Mouse (Mus musculus): ENCODE data around the gene Xbp1. TPM values are rescaled to one million over a fixed set of nuclear protein-coding genes. Genes with fewer than 3 reads are reported as not detected.

Gene Xbp1
- total RNA-seq, 2 experiments from 2014 or later = 68.5 to 76.6 TPM

DNA sequence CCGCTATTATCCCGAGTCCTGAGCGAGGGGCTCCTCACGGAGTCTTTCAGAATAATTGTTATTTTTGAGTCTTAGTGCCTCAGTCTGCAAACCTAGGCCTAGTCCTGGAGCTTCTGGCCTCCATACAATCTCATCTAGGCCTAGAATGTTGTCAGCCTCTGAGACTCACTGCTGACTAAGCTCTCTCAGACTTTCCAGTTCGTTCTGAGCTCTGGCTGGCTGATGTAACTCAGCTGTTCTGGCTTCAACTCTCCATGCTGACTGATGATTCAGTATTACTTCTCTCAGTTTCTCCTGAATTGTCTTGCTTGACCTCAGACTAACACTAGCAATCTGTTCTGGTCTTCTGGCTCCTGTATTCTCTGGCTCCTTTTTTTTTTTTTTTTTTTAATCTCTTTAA is 31.0 kb downstream of the Xbp1 start:
- DNase-seq (ENCODE audit: extremely low spot score in 1 of 2, low spot score in 2 of 2) = no peak
- intact Hi-C loops (cut with DNase I) = no loop called here

DNA sequence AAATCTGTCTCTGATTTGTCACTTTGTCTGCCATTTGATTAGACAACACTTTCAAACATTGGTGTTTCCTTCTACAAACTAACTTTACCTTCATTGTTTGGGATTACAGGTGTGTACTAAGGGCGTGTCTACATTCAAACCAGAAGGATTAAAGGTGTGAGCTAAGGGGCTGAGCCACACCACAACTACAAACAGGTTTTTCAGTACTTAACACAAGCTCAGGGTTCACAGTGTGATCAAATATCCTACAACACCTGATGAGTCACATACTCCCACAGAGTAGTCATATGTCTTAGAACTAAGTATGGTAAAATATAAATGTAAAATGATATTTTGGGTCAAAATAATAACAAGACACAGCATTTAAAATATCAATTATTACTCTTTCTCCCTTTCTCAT is 31.5 kb downstream of the Xbp1 start:
- intact Hi-C loops (cut with DNase I) = no loop called here
- DNase-seq (ENCODE audit: extremely low spot score in 1 of 2, low spot score in 2 of 2) = no peak

DNA sequence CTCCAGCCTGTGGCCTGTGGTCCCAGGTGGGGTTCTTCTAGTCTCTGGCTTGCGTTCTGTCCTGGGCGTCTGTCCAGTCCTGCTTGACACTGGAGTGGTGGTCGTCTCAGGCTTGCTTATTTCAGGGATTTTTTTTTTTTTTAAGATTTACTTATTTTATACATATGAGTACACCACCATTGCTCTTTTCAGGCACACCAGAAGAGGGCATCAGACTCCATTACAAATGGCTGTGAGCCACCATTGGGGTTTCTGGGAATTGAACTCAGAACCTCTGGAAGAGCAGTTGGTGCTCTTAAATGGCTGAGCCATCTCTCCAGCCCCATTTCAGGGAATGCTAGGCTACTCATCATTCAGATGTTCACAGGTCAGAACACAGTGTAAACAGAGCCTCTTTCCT is 39.8 kb downstream of the Xbp1 start:
- DNase-seq (ENCODE audit: extremely low spot score in 1 of 2, low spot score in 2 of 2) = peak in 1 of 2 experiments; percentile 26
- intact Hi-C loops (cut with DNase I) = no loop called here

DNA sequence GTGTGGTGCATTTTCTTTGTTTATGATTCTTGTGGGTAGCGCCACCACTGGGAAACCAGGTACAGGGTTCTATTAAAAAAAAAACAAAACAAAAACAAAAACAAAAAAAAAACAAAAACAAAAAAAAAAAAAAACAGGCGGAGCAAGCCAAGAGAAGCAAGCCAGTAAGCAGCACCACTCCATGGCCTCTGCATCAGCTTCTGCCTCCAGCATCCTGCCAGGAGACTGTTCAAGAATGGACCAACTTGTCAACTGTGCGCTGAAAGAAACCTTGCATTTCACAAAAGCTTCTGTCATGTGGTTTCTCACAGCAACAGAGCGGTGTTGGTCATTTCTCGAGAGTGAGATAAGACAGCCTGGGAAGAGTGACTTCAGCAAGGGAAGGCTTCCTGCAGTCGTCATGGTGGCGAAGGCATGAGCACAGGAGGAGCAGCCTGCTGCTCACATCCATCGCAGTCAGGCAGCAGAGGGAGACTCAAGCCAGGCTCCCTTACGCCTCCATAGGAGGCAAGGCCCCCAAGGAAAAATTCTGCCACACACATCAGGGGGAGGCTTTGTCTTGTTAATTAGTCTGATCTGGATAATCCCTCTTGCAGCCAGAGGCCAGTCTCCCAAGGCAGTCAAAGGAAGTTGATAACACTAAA is 42.3 kb downstream of the Xbp1 start:
- peak in 1 of 2 experiments; percentile 26 for DNase-seq (ENCODE audit: extremely low spot score in 1 of 2, low spot score in 2 of 2)
- intact Hi-C loops (cut with DNase I) = no loop called here

DNA sequence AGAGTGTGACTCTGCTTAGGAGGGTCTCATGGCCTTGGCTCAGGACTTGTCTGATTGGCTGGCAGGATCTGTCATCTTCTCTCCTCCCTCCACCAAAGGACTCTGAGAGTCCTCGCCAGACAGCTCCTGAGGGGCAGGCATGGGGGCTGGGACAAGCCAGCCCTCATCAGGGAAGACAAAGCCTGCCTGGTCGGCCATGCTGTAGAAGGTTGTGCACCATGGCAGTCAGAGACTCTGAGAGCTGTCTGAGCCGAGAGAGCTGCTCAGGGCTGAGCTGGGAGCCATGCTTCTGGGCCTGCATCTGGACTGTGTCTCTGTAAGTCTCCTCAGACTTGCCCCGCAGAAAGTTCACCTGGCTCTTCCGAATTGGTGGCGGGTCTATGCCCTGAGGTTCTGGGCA is 43.4 kb downstream of the Xbp1 start:
- intact Hi-C loops (cut with DNase I) = no loop called here

DNA sequence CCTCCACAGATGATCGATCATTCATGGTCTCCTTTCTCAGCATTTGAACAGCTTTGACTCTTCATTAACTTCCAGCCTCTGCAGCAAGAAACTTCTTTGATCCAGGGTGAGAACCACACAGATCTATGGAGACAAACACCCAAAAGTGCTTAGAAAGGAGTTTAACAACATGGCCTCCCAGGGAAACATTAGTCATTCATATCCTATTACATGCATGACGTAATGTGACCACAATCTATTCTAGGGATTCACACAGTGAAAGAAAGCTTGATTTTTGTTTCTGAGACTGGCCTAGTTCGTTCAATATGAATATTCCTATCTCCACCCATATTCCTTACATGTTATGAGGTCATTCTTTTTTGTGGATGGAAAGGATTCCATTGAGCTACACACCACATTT is 45.1 kb downstream of the Xbp1 start:
- intact Hi-C loops (cut with DNase I) = no loop called here
- no peak for DNase-seq (ENCODE audit: extremely low spot score in 1 of 2, low spot score in 2 of 2)

More for the DNA sequence above, 43.4 kb downstream of the Xbp1 start:
- no peak for DNase-seq (ENCODE audit: extremely low spot score in 1 of 2, low spot score in 2 of 2)

DNA sequence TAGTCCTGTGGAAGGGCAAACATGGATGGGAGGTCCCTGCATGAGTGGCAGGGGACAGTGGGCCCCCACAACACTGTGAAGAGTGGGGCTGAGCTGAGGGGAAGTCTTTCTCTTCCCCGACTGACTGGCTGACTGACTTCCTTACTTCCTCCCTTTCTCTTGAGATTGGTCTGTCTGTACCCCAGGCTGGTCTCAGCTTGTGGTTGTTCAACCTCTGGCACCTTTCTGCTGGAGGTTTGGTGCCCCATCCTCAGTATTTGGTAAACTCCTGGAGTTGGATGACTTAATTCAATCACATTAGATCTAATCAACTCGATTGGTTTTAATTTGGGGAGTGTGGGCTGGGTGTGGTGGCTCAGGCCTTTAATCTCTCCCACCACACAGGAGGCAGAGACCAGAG is 46.0 kb downstream of the Xbp1 start:
- intact Hi-C loops (cut with DNase I) = no loop called here
- no peak for DNase-seq (ENCODE audit: extremely low spot score in 1 of 2, low spot score in 2 of 2)

DNA sequence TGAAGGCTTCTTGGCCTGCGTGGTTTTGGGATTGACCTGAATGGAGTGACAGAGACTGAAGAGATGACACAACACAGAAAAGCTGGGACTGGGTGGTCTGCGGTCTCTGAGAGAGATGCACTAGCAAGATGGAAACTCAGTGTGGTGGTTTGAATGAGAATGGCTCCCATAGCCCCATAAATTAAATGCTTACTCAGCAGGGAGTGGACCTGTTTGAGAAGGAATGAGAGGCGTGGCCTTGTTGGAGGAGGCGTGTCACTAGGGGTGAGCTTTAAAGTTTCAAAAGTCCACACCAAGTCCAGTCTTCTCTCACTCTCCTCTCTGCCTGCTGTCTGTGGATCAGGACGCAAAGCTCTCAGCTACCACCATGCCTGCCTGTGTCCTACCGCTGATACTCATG is 47.2 kb downstream of the Xbp1 start:
- intact Hi-C loops (cut with DNase I) = no loop called here

DNA sequence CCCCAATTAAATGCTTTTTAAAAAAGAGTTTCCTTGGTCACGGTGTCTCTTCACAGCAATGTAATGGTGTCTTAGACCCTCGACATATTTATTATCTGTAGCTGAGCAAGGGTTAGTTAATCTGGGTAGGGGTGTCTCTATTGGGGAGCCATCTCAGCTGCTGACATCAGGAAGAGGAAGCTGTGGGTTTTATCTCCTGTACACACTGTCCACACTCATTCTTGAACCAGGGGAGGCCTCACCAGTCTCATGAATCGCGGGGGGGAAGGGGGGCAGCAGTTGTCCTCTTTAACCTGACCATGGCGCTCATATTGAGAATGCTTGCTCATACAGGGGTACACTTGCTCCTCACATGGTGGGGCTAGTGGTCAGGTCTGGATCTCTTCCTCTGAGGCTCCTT is 47.6 kb downstream of the Xbp1 start:
- intact Hi-C loops (cut with DNase I) = no loop called here
- no peak for DNase-seq (ENCODE audit: extremely low spot score in 1 of 2, low spot score in 2 of 2)

More for the DNA sequence above, 47.2 kb downstream of the Xbp1 start:
- DNase-seq (ENCODE audit: extremely low spot score in 1 of 2, low spot score in 2 of 2) = no peak

DNA sequence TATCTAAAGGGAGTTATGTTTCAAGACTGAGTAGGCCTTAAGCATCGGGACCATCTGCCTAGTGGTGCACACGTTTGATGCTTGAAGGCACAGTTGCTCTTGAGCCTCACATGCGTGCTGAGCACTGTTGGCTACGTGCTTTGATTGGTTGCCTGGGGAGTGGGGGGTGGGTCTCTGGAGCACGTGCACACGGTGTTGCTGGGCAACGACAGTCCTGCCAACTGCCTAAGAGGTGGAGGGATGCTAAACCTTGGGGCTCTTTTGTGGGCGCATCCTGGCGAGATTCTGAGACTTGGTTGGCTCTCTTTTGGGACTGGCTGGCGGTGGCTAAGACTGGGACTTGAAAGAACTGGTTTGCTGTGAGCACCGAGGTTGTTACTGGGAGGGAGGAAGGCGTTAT is 49.0 kb downstream of the Xbp1 start, which contains the start of gene Ankrd36:
Gene Ankrd36 (plus strand): TSS at position 211 of the 400 bp plus-strand sequence.
- no peak for DNase-seq (ENCODE audit: extremely low spot score in 1 of 2, low spot score in 2 of 2)
- intact Hi-C loops (cut with DNase I) = no loop called here

DNA sequence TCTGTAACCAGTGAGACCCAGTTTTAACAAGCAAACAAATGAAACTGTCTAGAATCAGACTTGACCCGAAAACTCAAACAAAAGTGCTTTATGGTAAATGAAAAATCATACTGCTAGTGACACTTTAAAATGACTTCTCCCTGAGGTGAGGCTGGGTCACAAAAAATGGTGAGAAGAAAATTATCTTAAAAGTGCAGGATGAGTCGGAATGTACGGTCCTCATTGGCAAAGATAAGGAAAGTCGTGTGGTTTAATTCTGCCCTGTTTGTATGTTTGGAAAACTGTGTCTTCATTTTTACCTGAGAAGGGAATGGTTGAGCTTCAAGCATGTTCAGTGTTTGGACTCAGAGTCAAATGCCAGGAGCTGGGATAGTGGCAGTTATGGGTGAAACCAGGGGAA is 51.4 kb downstream of the Xbp1 start:
- DNase-seq (ENCODE audit: extremely low spot score in 1 of 2, low spot score in 2 of 2) = no peak
- intact Hi-C loops (cut with DNase I) = no loop called here

DNA sequence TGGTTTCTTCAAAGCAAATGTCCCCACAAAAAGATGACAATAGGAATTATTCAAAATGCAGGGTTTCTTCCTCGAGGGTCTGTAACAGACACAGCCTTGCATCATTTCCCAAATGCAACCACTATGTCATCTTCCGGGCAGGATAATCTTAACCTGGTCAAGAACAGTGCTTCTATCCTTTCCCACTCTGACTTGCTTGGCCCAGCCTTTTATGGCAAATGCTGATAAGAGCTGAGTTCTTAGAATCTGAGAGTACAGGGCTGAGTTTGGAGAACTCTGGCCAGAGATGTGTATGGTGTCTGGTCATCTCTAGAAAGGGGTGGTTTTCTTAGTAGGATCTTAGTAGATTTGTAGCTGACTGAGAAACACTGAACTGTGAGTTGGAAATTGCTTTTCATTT is 53.4 kb downstream of the Xbp1 start:
- DNase-seq (ENCODE audit: extremely low spot score in 1 of 2, low spot score in 2 of 2) = no peak
- intact Hi-C loops (cut with DNase I) = no loop called here

DNA sequence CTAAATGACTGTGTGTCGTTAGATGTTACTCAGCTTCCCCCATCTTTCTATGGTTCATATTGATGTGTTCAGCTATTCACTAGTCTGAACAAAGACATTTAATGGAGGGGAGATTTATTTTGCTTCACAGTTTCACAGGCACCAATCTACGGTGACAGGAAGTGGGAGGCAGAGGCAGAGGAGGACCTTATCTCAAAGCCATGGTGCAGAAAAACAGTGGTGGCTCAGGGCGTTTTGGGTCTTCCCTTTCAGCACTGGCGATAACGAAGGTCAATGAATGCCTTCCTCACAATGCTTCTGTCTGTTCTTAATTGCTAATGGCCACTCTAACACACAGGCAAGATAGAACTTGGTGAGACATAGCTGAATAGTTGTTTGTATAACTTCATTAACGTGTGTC is 54.6 kb downstream of the Xbp1 start:
- intact Hi-C loops (cut with DNase I) = no loop called here
- DNase-seq (ENCODE audit: extremely low spot score in 1 of 2, low spot score in 2 of 2) = no peak

Other genes with a start within 250 kb of the Xbp1 start
- gene Znrf3, start 75.8 kb upstream of the Xbp1 start, total RNA-seq (2021) = 10 to 100 TPM; 22.0 to 25.1 TPM
- gene Ccdc117, start 21.5 kb downstream of the Xbp1 start, total RNA-seq (2021) = 10 to 100 TPM in 1 of 2 experiments, 1 to 10 TPM in 1; 9.1 to 10.3 TPM
- gene Ankrd36, start 49.0 kb downstream of the Xbp1 start, total RNA-seq (2021) = not detected
- 100 to 1,000 TPM in 1 of 2 experiments, 10 to 100 TPM in 1; 95.4 to 101 TPM for gene Mrps24, start 195.0 kb downstream of the Xbp1 start, total RNA-seq (2021)
- gene Urgcp, start 241.7 kb downstream of the Xbp1 start, total RNA-seq (2021) = 10 to 100 TPM; 49.2 to 55.0 TPM

All from left cerebral cortex, postnatal 10 days (tissue).